Mouse (Mus musculus) intestine, embryonic 14.5 days (tissue): ENCODE results near the gene Dync1h1. TPM values are rescaled to one million over a fixed set of nuclear protein-coding genes. Genes with fewer than 3 reads are reported as not detected.

Experiments used
- ATAC-seq: fragments of 200-750 bp; cut with Nextera tagmentation; replicated peaks from 2 replicates; pipeline ENCODE4 v1.8.0; 2017; ENCODE audit warnings: low read depth, moderate number of reproducible peaks, moderate TSS enrichment, moderate library complexity; ENCODE audit not compliant: low FRiP score, low TSS enrichment
- DNase-seq: peaks from one replicate; pipeline ENCODE4 v3.0.0-alpha.2; 2018; ENCODE audit warnings: low spot score
- H3K27ac ChIP-seq: fragments of 300-500 bp; sonication (generic); 2 replicates; pipeline ENCODE4 v1.5.1; 2014; ENCODE audit warnings: low read depth, mild to moderate bottlenecking, control low read depth
- H3K27me3 ChIP-seq: fragments of 300-500 bp; sonication (generic); replicated peaks from 2 replicates; pipeline ENCODE4 v1.6.1; 2014; ENCODE audit warnings: low read length, control low read depth; ENCODE audit not compliant: control insufficient read depth, insufficient read depth
- H3K36me3 ChIP-seq: fragments of 300-500 bp; sonication (generic); 2 replicates; pipeline ENCODE4 v1.6.1; 2014; ENCODE audit warnings: low read length, control low read depth; ENCODE audit not compliant: control insufficient read depth, insufficient read depth
- H3K4me1 ChIP-seq: fragments of 300-500 bp; sonication (generic); replicated peaks from 2 replicates; pipeline ENCODE4 v1.6.1; 2014; ENCODE audit warnings: low read length, control low read depth, mixed read lengths; ENCODE audit not compliant: control insufficient read depth, insufficient read depth
- H3K4me2 ChIP-seq: fragments of 300-500 bp; sonication (generic); 2 replicates; pipeline ENCODE4 v1.6.1; 2014; ENCODE audit warnings: low read length
- H3K4me3 ChIP-seq: fragments of 300-500 bp; sonication (generic); 2 replicates; pipeline ENCODE4 v1.5.1; 2014; ENCODE audit warnings: low read depth, low read length, control low read depth, mixed read lengths
- H3K9ac ChIP-seq: fragments of 300-500 bp; sonication (generic); 2 replicates; pipeline ENCODE4 v1.6.1; 2014; ENCODE audit warnings: mild to moderate bottlenecking, low read length
- H3K9me3 ChIP-seq: fragments of 300-500 bp; sonication (generic); 2 replicates; pipeline ENCODE4 v1.6.1; 2016; ENCODE audit warnings: low read length, control low read depth; ENCODE audit not compliant: control insufficient read depth
- WGBS: fragments of 180-500 bp; shearing (Covaris S2); extraction: QIAGEN DNeasy Blood & Tissue Kit; methylation state at CpG from one replicate; pipeline ENCODE4 v1.1.7; 2014; 5-methylcytosine and 5-hydroxymethylcytosine counted together
- polyA plus RNA-seq: library from polyadenylated mRNA; unstranded; fragments of >200 nt; fragmentation: Nextera tagmentation; extraction: Ambion mirVana; gene quantifications from 2 replicates; pipeline ENCODE4 v1.2.1, GENCODE M21; 2014

The Dync1h1 gene
- polyA plus RNA-seq, result 65.6 and 67.3 TPM in 2 replicates

DNA sequence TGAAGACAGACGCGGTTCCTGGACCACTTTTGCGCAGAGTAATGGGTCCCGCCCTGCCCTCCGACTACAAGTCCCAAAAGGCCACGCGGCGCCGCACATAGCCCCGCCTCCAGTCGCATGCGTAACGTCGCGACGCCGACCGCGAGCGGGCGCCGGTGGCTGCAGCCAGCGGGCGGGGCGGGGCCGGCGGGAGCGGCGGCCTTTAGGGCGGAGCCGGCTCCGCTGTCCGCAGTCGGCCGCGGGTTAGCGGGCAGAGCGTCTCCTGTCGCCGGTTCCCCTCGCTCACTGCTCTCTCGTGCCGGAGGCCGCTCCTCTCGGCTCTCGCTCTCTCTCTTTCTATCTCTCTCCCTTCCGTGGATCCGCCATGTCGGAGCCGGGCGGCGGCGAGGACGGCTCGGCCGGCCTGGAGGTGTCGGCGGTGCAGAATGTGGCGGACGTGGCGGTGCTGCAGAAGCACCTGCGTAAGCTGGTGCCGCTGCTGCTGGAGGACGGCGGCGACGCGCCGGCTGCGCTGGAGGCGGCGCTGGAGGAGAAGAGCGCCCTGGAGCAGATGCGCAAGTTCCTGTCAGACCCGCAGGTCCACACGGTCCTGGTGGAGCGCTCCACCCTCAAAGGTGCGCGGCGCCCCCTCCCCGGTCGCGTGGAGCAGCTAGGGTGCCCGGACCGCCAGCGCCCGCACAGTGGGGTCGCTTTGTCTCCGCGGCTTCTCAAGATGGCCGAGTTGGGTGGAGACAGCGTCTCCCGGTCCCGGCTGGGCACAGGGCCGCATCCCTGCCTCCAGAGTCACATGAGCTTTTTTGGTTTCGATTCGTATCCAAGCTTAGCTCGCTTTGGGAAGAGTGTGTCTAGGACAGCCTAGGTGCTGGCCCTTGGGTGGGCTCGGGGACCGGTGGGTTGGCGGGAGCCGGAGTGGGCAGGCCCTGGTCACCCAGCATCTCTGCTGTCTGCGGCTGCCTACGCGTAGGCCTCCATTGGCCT lies at the start of gene Dync1h1:
TSS of gene Dync1h1 (plus strand) at position 212 of the 978 bp plus-strand sequence.
- 0 out of 2 replicates have a peak, but pooled peaks cover 3% of the 10 kb centered on the region for H3K27me3 ChIP-seq
- DNase-seq, result peak; percentile 94
- peaks cover 6% of the 10 kb centered on the region; the same call in 1 of the 2 replicates for H3K36me3 ChIP-seq
- H3K4me3 ChIP-seq, result peak within 1 kb of the TSS; percentile 100
- H3K4me2 ChIP-seq, result peak within 1 kb of the TSS; percentile 72
- H3K27ac ChIP-seq, result peak within 1 kb of the TSS; percentile 97
- peak; percentile 91 for ATAC-seq
- no peaks in the 10 kb centered on the region for H3K9me3 ChIP-seq
- H3K9ac ChIP-seq, result peak within 1 kb of the TSS; percentile 97
- under 1% methylated on average over 96 of the region's 105 CpGs for whole genome bisulfite sequencing
- H3K4me1 ChIP-seq, result peaks cover 19% of the 10 kb centered on the region

DNA sequence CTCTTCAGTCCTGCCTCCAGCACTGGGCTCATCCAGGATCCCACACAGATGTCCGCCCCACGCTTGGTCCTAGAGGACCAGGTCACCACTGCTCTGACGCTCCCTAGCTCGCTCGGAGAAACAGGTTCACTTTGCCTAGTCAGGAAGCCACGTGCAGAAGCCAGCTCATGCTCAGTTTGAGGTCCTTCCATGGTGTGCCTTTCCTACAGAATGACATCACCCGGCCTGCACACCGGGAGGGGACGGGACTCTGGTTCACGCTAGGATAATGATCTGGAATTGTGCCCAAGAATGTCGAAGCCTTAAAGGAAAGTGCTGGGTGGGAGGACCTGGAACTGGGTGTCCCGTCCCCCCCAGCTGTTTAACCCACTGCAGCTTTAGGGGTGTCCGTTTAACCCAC lies 49.1 kb upstream of the Dync1h1 start:
- no peaks in the 10 kb centered on the region for H3K27me3 ChIP-seq

DNA sequence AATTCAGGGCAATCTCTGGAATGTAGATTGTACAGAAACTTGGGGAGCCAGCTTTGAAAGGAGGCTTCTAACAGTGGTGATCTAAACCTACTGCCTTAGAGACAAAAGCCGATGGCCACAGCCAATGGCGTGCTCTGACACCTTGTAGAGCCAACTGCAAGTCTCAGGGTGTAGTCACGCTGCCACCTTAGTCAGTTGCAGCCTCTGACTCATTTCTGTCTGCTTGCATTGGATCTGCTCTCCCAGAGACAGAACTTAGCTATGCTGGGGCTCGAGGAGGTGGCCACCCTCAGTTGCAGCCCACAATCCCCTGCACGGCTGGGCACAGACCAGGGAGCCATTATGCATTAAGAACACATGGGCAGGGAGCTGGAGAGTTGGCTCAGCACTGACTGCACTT lies 47.9 kb upstream of the Dync1h1 start:
- Histone ChIP-seq H3K4me2 (no peak overlapping the region), H3K9ac (no peak overlapping the region), H3K27me3 (no peaks in the 10 kb centered on the region), H3K4me3 (no peak overlapping the region), H3K27ac (no peak overlapping the region), H3K4me1 (no peaks in the 10 kb centered on the region), H3K36me3 (peaks cover 95% of the 10 kb centered on the region), H3K9me3 (no peaks in the 10 kb centered on the region)
- DNase-seq (no peak), ATAC-seq (no peak)
- WGBS, result 92% methylated on average over 5 of the region's 5 CpGs

More for the DNA sequence above, 49.1 kb upstream of the Dync1h1 start:
- DNase-seq (no peak), ATAC-seq (no peak)
- H3K36me3 ChIP-seq, result peaks cover 95% of the 10 kb centered on the region
- no peak overlapping the region for H3K4me3 ChIP-seq
- H3K9me3 ChIP-seq, result no peaks in the 10 kb centered on the region
- H3K9ac ChIP-seq, result no peak overlapping the region
- no peaks in the 10 kb centered on the region for H3K4me1 ChIP-seq
- no peak overlapping the region for H3K27ac ChIP-seq
- WGBS, result 84% methylated on average over 13 of the region's 13 CpGs
- no peak overlapping the region for H3K4me2 ChIP-seq

DNA sequence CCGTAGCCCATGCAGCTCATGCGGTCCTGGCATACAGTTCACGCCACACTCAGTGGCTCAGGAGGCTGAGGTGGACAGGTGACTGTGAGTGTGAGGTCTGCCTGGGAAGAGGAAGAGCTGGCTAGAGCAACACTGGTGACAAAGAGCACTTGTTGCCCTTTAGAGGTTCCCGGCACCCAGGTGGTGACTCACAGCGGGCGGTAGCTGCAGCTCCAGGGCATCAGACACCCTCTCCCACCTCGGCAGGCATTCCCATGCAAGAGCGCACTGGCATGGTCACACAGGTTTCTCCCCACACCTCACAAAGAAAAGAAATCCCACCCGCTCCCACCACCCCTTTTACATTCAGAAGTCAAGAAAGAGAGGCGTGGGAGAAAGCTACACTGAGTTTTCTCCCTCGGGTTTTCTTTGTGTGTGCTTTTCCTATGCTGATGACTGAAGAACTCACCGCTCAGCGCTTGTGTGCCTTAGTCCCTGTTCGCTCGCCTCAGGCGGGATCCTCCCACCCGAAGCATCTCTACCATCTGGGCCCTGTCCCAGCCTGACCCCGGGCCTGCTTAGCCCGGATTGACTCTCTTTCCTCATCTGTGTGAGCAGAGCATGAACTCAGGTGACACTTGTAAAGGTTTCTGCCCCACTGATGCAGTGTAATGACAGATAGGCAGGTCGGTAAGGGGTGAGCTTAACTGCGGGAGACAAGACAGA lies 45.6 kb upstream of the Dync1h1 start:
- H3K36me3 ChIP-seq, result peaks cover 94% of the 10 kb centered on the region
- ATAC-seq, result no peak

DNA sequence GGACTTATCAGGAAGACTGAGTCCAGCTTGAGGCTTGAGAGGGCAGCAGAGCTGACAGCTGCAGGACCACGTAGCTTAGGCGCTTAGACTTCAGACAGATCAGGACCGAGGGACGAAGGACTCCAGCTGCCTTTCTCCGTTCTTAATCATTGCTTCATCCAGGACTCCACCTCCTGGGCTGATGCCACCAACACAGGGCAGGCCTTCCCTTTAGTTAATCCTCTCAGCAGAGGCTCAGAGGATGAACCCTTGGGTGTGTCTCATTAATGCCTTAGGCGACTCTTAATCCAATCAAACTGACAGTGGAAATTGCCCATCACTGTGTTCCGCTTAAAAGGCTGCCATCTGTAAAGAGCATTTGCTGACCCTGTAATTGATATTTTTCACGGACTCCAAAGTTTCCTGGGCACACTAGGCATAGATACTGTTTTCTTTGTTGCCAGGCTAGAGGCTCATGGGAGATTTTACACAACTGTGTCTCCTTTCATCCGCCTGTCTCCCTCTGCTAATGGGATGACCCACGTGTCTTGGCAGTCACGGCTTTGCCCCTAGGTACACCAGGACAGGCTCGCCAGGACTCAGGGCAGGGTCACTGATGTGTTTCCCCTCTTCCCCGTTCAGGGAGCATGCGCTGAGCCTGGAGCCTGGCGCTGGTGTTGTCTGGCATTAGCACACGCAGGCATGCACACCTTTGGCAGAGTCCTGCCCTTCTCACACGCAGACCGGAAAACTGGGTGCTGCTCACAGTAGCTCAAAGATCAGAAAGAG lies 44.2 kb upstream of the Dync1h1 start:
- ATAC-seq (no peak), DNase-seq (no peak)
- no peaks in the 10 kb centered on the region for H3K9me3 ChIP-seq
- 90% methylated on average over 18 of the region's 18 CpGs for WGBS
- H3K27ac ChIP-seq, result no peak overlapping the region
- peaks cover 91% of the 10 kb centered on the region for H3K36me3 ChIP-seq
- H3K4me2 ChIP-seq, result no peak overlapping the region
- H3K4me1 ChIP-seq, result no peaks in the 10 kb centered on the region
- no peak overlapping the region for H3K9ac ChIP-seq
- no peaks in the 10 kb centered on the region for H3K27me3 ChIP-seq
- no peak overlapping the region for H3K4me3 ChIP-seq

More for the DNA sequence above, 45.6 kb upstream of the Dync1h1 start:
- no peak overlapping the region for H3K27ac ChIP-seq
- no peaks in the 10 kb centered on the region for H3K9me3 ChIP-seq
- DNase-seq, result no peak
- no peaks in the 10 kb centered on the region for H3K4me1 ChIP-seq
- no peak overlapping the region for H3K9ac ChIP-seq
- H3K4me2 ChIP-seq, result no peak overlapping the region
- WGBS, result 89% methylated on average over 21 of the region's 21 CpGs
- H3K27me3 ChIP-seq, result no peaks in the 10 kb centered on the region
- no peak overlapping the region for H3K4me3 ChIP-seq

DNA sequence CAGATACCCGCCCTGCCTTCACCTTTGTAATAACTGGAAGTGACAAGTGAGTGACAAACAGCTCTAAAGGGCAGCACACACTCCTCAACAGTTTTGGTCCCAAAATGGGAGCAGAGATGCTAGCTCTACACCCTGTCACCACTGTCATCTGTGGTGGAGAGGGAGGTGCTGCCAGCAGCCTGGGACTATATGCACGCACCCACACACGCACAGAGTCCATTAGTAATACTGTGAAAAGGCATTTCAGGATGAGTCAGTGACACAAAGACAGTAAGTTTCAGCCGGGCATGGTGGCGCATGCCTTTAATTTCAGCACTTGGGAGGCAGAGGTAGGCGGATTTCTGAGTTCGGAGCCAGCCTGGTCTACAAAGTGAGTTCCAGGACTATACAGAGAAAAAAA lies 43.1 kb upstream of the Dync1h1 start:
- no peak overlapping the region for H3K9ac ChIP-seq
- DNase-seq (no peak), ATAC-seq (no peak)
- H3K27me3 ChIP-seq, result no peaks in the 10 kb centered on the region
- no peaks in the 10 kb centered on the region for H3K9me3 ChIP-seq
- peaks cover 90% of the 10 kb centered on the region for H3K36me3 ChIP-seq
- 96% methylated on average over 7 of the region's 7 CpGs for WGBS
- no peak overlapping the region for H3K4me3 ChIP-seq
- no peak overlapping the region for H3K4me2 ChIP-seq
- no peaks in the 10 kb centered on the region for H3K4me1 ChIP-seq
- H3K27ac ChIP-seq, result no peak overlapping the region

DNA sequence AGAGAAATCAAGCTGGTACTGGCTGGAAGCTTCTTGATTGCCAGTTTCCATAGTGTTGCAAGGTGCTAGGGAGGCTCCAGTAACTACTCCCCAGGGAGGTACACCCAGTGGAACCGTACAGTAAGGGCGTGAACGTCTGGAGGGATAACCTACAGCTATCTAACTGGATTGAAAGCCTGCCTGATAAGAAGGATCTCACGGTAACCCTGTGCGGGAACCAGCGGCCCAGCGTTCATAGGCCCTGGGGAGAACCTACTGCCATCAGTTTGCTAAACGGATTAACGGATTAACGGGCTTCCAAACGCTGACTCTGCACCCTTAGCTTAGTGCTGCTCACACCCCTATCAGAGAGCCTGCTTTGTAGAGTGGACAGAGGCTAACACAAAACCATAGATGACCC lies 37.9 kb upstream of the Dync1h1 start:
- no peaks in the 10 kb centered on the region for H3K4me1 ChIP-seq
- no peak overlapping the region for H3K27ac ChIP-seq
- no peak overlapping the region for H3K9ac ChIP-seq
- 88% methylated on average over 11 of the region's 11 CpGs for WGBS
- no peaks in the 10 kb centered on the region for H3K27me3 ChIP-seq
- no peaks in the 10 kb centered on the region for H3K9me3 ChIP-seq
- ATAC-seq, result no peak
- no peak overlapping the region for H3K4me2 ChIP-seq
- no peak overlapping the region for H3K4me3 ChIP-seq
- DNase-seq, result no peak
- H3K36me3 ChIP-seq, result peaks cover 80% of the 10 kb centered on the region

DNA sequence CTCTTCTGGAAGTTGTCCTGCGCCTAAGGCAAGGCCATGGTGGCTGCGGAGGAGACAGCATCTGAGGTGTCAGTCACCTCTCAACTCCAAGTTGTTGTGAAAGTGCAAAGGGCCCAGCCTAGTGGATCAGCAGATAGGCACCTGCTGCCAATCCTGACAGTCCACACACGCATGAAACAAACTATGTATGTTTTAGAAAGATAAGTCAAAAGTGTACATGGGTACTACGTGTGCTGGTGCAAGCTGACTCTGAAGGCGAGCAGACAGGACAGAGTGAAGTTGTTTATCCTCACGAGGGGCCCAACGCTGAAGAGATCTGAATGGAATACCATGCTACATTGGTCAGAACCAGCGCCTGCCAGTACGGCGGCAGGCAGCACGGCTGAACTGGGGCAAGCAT lies 36.4 kb upstream of the Dync1h1 start:
- ATAC-seq (no peak), DNase-seq (no peak)
- Histone ChIP-seq H3K4me3 (no peak overlapping the region), H3K4me1 (no peaks in the 10 kb centered on the region), H3K4me2 (no peak overlapping the region), H3K27me3 (no peaks in the 10 kb centered on the region), H3K36me3 (peaks cover 82% of the 10 kb centered on the region), H3K27ac (no peak overlapping the region), H3K9ac (no peak overlapping the region), H3K9me3 (no peaks in the 10 kb centered on the region)
- WGBS, result 94% methylated on average over 11 of the region's 11 CpGs
